Mouse (Mus musculus) midbrain, embryonic 11.5 days (tissue): Measurements from ENCODE around the gene Jhy. TPM values are rescaled to one million over a fixed set of nuclear protein-coding genes. Genes with fewer than 3 reads are reported as not detected.

Experiments used
- polyA plus RNA-seq: library from polyadenylated mRNA; unstranded; fragments of >200 nt; fragmentation: Nextera tagmentation; extraction: Ambion mirVana; gene quantifications from 2 replicates; pipeline ENCODE4 v1.2.1, GENCODE M21; 2014

Gene Jhy
- polyA plus RNA-seq, 1 experiment from 2014 or later = 3.4 TPM

Other genes starting within 250 kb of the Jhy start
- 3,704 and 3,886 TPM in 2 replicates for gene Hspa8, start 163.1 kb downstream of the Jhy start, polyA plus RNA-seq
- gene Bsx, start 90.0 kb downstream of the Jhy start, polyA plus RNA-seq = 0.22 and 0.50 TPM in 2 replicates
- 0.07 TPM in 1 of 2 replicates, not detected in the other for gene Crtam, start 40.5 kb upstream of the Jhy start, polyA plus RNA-seq
- 9.4 and 9.5 TPM in 2 replicates for gene Ubash3b, start 197.6 kb upstream of the Jhy start, polyA plus RNA-seq